Mouse (Mus musculus): Measurements from ENCODE around the gene Meis3.

DNA sequence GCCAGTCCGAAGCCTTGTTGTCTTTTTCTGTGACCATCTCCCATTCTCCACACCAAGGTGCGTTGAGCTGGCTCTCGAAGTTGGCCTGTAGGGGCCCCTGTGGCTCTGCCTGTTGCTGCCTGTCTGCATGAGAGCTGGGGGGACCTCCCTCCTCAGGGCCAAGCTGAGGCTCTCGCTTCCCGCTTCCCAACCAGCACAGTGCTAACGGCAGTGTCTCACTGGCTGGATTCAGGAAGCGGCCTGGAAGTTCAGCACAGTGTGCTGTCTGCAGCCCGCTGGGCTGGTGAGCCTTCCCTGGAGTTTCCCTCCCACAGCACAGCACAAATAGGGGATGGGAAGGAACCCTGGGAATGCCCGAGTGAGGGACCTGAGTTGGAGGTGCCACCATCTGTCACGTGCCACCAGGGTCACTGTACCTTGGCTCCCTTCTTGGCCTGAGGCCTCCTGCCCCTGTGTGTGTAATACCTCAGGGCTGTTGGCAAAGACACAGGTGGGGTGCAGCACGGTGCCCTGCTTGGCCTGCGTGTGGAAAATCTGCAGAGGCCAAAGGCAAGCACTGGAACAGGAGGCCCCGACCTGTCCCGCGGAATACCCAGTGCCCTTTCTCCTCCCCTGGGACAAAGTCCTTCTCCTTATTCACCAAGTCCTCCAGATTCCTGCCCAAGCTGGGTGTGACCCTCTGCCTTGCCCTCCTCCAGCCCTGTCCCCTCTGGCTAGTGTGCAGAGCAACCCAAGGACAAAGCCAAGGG is 28.0 kb downstream of the Meis3 start:
- TF ChIP-seq POLR2A (IDR thresholded peaks at IDR 0.05; ENCODE audit: low read depth, low read length) (no peak), CTCF (IDR thresholded peaks at IDR 0.05; ENCODE audit: extremely low read depth, insufficient read length, insufficient replicate concordance, low read depth, low read length) (no peak)
